Mouse (Mus musculus): ENCODE results near the gene Gucy2g. TPM values are rescaled to one million over a fixed set of nuclear protein-coding genes. Genes with fewer than 3 reads are reported as not detected.

Gene Gucy2g
- polyA plus RNA-seq, 1 experiment: 3.9 TPM

- no peak overlapping the region for H3K4me3 ChIP-seq (ENCODE audit: insufficient read depth, low read length)
- no peak for TF ChIP-seq POLR2A (IDR thresholded peaks at IDR 0.05; ENCODE audit: extremely low read depth, insufficient read depth, low read length)
- TF ChIP-seq CTCF (IDR thresholded peaks at IDR 0.05; ENCODE audit: extremely low read depth, insufficient read depth, low read length): no peak
- no peak overlapping the region for H3K27ac ChIP-seq (ENCODE audit: insufficient read depth, low read length)
- H3K4me1 ChIP-seq (ENCODE audit: control insufficient read depth, insufficient read depth, low read length): no peaks in the 10 kb centered on the region
Measured at GRCm38 (mm10) chr19:55266786-55267185, 25.8 kb upstream of the Gucy2g start.

- H3K4me3 ChIP-seq (ENCODE audit: insufficient read depth, low read length): no peak overlapping the region
- TF ChIP-seq POLR2A (IDR thresholded peaks at IDR 0.05; ENCODE audit: extremely low read depth, insufficient read depth, low read length) (no peak), CTCF (IDR thresholded peaks at IDR 0.05; ENCODE audit: extremely low read depth, insufficient read depth, low read length) (no peak)
- no peak overlapping the region for H3K27ac ChIP-seq (ENCODE audit: insufficient read depth, low read length)
- no peaks in the 10 kb centered on the region for H3K4me1 ChIP-seq (ENCODE audit: control insufficient read depth, insufficient read depth, low read length)
Measured at GRCm38 (mm10) chr19:55265269-55265668, 24.2 kb upstream of the Gucy2g start.

- Histone ChIP-seq H3K4me3 (ENCODE audit: insufficient read depth, low read length) (no peak overlapping the region), H3K4me1 (ENCODE audit: control insufficient read depth, insufficient read depth, low read length) (peaks cover 2% of the 10 kb centered on the region), H3K27ac (ENCODE audit: insufficient read depth, low read length) (no peak overlapping the region)
- TF ChIP-seq CTCF (IDR thresholded peaks at IDR 0.05; ENCODE audit: extremely low read depth, insufficient read depth, low read length) (no peak), POLR2A (IDR thresholded peaks at IDR 0.05; ENCODE audit: extremely low read depth, insufficient read depth, low read length) (no peak)
Measured at GRCm38 (mm10) chr19:55260389-55261184, 19.6 kb upstream of the Gucy2g start.

- Histone ChIP-seq H3K27ac (ENCODE audit: insufficient read depth, low read length) (no peak overlapping the region), H3K4me3 (ENCODE audit: insufficient read depth, low read length) (no peak overlapping the region), H3K4me1 (ENCODE audit: control insufficient read depth, insufficient read depth, low read length) (peaks cover 2% of the 10 kb centered on the region)
- no peak for TF ChIP-seq CTCF (IDR thresholded peaks at IDR 0.05; ENCODE audit: extremely low read depth, insufficient read depth, low read length)
- no peak for TF ChIP-seq POLR2A (IDR thresholded peaks at IDR 0.05; ENCODE audit: extremely low read depth, insufficient read depth, low read length)
Measured at GRCm38 (mm10) chr19:55258514-55258913, 17.5 kb upstream of the Gucy2g start.

GRCm38 (mm10) chr19:55257656-55258375, 16.8 kb upstream of the Gucy2g start:
- no peak overlapping the region for H3K27ac ChIP-seq (ENCODE audit: insufficient read depth, low read length)
- peaks cover 2% of the 10 kb centered on the region for H3K4me1 ChIP-seq (ENCODE audit: control insufficient read depth, insufficient read depth, low read length)
- no peak overlapping the region for H3K4me3 ChIP-seq (ENCODE audit: insufficient read depth, low read length)
- TF ChIP-seq CTCF (IDR thresholded peaks at IDR 0.05; ENCODE audit: extremely low read depth, insufficient read depth, low read length) (no peak), POLR2A (IDR thresholded peaks at IDR 0.05; ENCODE audit: extremely low read depth, insufficient read depth, low read length) (no peak)

- Histone ChIP-seq H3K4me3 (ENCODE audit: insufficient read depth, low read length) (peak overlapping the region; percentile 13; the same call in 1 of the 2 replicates), H3K27ac (ENCODE audit: insufficient read depth, low read length) (no peak overlapping the region), H3K4me1 (ENCODE audit: control insufficient read depth, insufficient read depth, low read length) (peaks cover 2% of the 10 kb centered on the region)
- TF ChIP-seq POLR2A (IDR thresholded peaks at IDR 0.05; ENCODE audit: extremely low read depth, insufficient read depth, low read length): no peak
- no peak for TF ChIP-seq CTCF (IDR thresholded peaks at IDR 0.05; ENCODE audit: extremely low read depth, insufficient read depth, low read length)
Measured at GRCm38 (mm10) chr19:55256156-55256555, 15.1 kb upstream of the Gucy2g start.

- H3K4me3 ChIP-seq (ENCODE audit: insufficient read depth, low read length): peak overlapping the region; percentile 51
- TF ChIP-seq CTCF (IDR thresholded peaks at IDR 0.05; ENCODE audit: extremely low read depth, insufficient read depth, low read length): no peak
- no peak for TF ChIP-seq POLR2A (IDR thresholded peaks at IDR 0.05; ENCODE audit: extremely low read depth, insufficient read depth, low read length)
- no peak overlapping the region for H3K27ac ChIP-seq (ENCODE audit: insufficient read depth, low read length)
- peaks cover 2% of the 10 kb centered on the region for H3K4me1 ChIP-seq (ENCODE audit: control insufficient read depth, insufficient read depth, low read length)
Measured at GRCm38 (mm10) chr19:55254513-55255016, 13.5 kb upstream of the Gucy2g start.

- peak overlapping the region; percentile 51 for H3K4me3 ChIP-seq (ENCODE audit: insufficient read depth, low read length)
- H3K27ac ChIP-seq (ENCODE audit: insufficient read depth, low read length): peak overlapping the region; percentile 36
- H3K4me1 ChIP-seq (ENCODE audit: control insufficient read depth, insufficient read depth, low read length): peaks cover 2% of the 10 kb centered on the region
- peak; percentile 49; the same call in 1 of the 2 replicates for TF ChIP-seq POLR2A (IDR thresholded peaks at IDR 0.05; ENCODE audit: extremely low read depth, insufficient read depth, low read length)
- no peak for TF ChIP-seq CTCF (IDR thresholded peaks at IDR 0.05; ENCODE audit: extremely low read depth, insufficient read depth, low read length)
Measured at GRCm38 (mm10) chr19:55253570-55254441, 12.8 kb upstream of the Gucy2g start.

- H3K4me3 ChIP-seq (ENCODE audit: insufficient read depth, low read length): peak overlapping the region; percentile 51
- TF ChIP-seq POLR2A (IDR thresholded peaks at IDR 0.05; ENCODE audit: extremely low read depth, insufficient read depth, low read length): no peak
- TF ChIP-seq CTCF (IDR thresholded peaks at IDR 0.05; ENCODE audit: extremely low read depth, insufficient read depth, low read length): no peak
- peaks cover 2% of the 10 kb centered on the region for H3K4me1 ChIP-seq (ENCODE audit: control insufficient read depth, insufficient read depth, low read length)
- H3K27ac ChIP-seq (ENCODE audit: insufficient read depth, low read length): peak overlapping the region; percentile 36
Measured at GRCm38 (mm10) chr19:55253239-55253569, 12.2 kb upstream of the Gucy2g start.
